Mouse (Mus musculus) kidney, embryonic 14.5 days (tissue): Measurements from ENCODE around the gene Tab1. TPM values are rescaled to one million over a fixed set of nuclear protein-coding genes. Genes with fewer than 3 reads are reported as not detected.

Source experiments
- ATAC-seq: fragments of 200-750 bp; cut with Nextera tagmentation; 2 replicates; pipeline ENCODE4 v1.8.0; 2017; ENCODE audit warnings: moderate number of reproducible peaks, mild to moderate bottlenecking, moderate TSS enrichment, moderate library complexity; ENCODE audit not compliant: low FRiP score, low TSS enrichment
- H3K27ac ChIP-seq: fragments of 300-500 bp; sonication (generic); 2 replicates; pipeline ENCODE4 v1.5.1; 2014; ENCODE audit warnings: low read depth, mild to moderate bottlenecking, low read length, moderate library complexity, mixed read lengths
- H3K27me3 ChIP-seq: fragments of 300-500 bp; sonication (generic); 2 replicates; pipeline ENCODE4 v1.6.1; 2014; ENCODE audit warnings: mild to moderate bottlenecking, low read length; ENCODE audit not compliant: control insufficient read depth, insufficient read depth
- H3K36me3 ChIP-seq: fragments of 300-500 bp; sonication (generic); 2 replicates; pipeline ENCODE4 v1.6.1; 2014; ENCODE audit warnings: low read length, mixed read lengths; ENCODE audit not compliant: control insufficient read depth, insufficient read depth
- H3K4me1 ChIP-seq: fragments of 300-500 bp; sonication (generic); 2 replicates; pipeline ENCODE4 v1.6.1; 2014; ENCODE audit warnings: low read length, mixed read lengths; ENCODE audit not compliant: control insufficient read depth, insufficient read depth
- H3K4me2 ChIP-seq: fragments of 300-500 bp; sonication (generic); replicated peaks from 2 replicates; pipeline ENCODE4 v1.6.1; 2014; ENCODE audit warnings: low read depth, mild to moderate bottlenecking, low read length
- H3K4me3 ChIP-seq: fragments of 300-500 bp; sonication (generic); 2 replicates; pipeline ENCODE4 v1.5.1; 2014; ENCODE audit warnings: mild to moderate bottlenecking, low read length
- H3K9ac ChIP-seq: fragments of 300-500 bp; sonication (generic); 2 replicates; pipeline ENCODE4 v1.6.1; 2014; ENCODE audit warnings: low read depth, mild to moderate bottlenecking, low read length, moderate library complexity
- H3K9me3 ChIP-seq: fragments of 300-500 bp; sonication (generic); 2 replicates; pipeline ENCODE4 v1.6.1; 2016; ENCODE audit warnings: low read length; ENCODE audit not compliant: control insufficient read depth
- WGBS: fragments of 180-500 bp; shearing (Covaris S2); extraction: QIAGEN DNeasy Blood & Tissue Kit; methylation state at CpG from one replicate; pipeline ENCODE4 v1.1.7; 2014; 5-methylcytosine and 5-hydroxymethylcytosine counted together
- polyA plus RNA-seq: library from polyadenylated mRNA; unstranded; fragments of >200 nt; fragmentation: Nextera tagmentation; extraction: Ambion mirVana; gene quantifications from 2 replicates; pipeline ENCODE4 v1.2.1, GENCODE M21; 2014

Gene Tab1
- polyA plus RNA-seq, 1 experiment from 2014 or later, result 35.2 TPM

DNA sequence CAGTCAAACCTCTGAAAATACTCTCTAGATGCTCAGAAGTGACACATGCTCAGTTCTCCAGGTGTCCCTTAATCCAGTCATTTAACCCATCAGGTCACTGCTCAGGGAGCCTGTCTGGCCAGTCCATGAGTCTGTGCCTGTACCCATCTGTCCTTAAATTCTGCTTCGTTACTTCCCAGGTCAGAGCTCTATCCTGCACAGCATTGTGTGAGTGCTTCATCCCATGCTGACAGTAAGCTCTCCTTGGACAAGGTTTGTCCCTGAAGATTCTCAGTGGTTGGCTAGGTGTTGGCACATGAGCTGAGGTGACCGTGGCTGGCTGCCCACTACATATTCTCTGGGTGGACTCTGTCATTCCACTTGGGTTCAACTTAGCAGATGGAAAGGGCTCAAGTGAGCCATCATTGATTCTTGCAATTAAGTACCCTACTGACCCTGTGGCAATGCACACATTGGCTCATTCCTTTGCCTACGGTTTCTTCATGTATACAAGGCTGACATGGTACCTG lies 73.2 kb downstream of the Tab1 start:
- no peak overlapping the region for H3K4me3 ChIP-seq
- no peak for ATAC-seq
- H3K9me3 ChIP-seq, result no peaks in the 10 kb centered on the region
- no peak overlapping the region for H3K9ac ChIP-seq
- no peaks in the 10 kb centered on the region for H3K36me3 ChIP-seq
- H3K4me1 ChIP-seq, result peaks cover 7% of the 10 kb centered on the region; the same call in 1 of the 2 replicates
- H3K27me3 ChIP-seq, result no peaks in the 10 kb centered on the region
- no peak overlapping the region for H3K4me2 ChIP-seq
- 84% methylated on average over 3 of the region's 3 CpGs for WGBS
- H3K27ac ChIP-seq, result no peak overlapping the region

DNA sequence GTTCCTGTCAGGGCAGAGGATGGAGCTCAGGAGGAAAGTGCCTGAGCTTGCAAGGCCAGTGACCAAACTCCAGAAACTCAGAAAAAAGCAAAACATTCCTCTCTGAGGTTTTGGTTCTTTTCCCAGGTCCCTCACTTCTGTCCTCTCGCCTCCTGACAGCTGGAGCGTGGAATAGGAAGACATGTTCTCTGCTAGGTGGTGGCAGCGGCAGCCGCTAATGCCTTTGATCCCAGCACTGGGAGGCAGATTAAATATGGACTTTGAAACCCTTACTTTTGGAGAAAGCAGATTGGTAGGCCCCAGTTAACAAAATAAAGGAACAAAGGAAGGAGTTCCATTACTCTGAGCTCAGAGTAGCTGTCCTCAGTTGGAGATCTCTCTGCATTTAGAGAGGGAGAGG lies 75.5 kb downstream of the Tab1 start:
- Histone ChIP-seq H3K27me3 (no peaks in the 10 kb centered on the region), H3K9me3 (no peaks in the 10 kb centered on the region), H3K4me3 (no peak overlapping the region), H3K27ac (no peak overlapping the region), H3K36me3 (peaks cover 12% of the 10 kb centered on the region), H3K4me2 (no peak overlapping the region), H3K4me1 (peaks cover 7% of the 10 kb centered on the region; the same call in 1 of the 2 replicates), H3K9ac (0 out of 2 replicates have a peak overlapping the region, but pooled peaks have one; percentile 28)
- 13% methylated on average over 4 of the region's 4 CpGs for WGBS
- ATAC-seq, result no peak

Other genes with a start within 250 kb of the Tab1 start
- gene Apobec3, start 241.5 kb upstream of the Tab1 start, polyA plus RNA-seq, result 20.3 and 25.3 TPM in 2 replicates
- gene Cbx7, start 162.0 kb upstream of the Tab1 start, polyA plus RNA-seq, result 1.5 and 2.0 TPM in 2 replicates
- 5.0 and 5.8 TPM in 2 replicates for gene Pdgfb, start 118.2 kb upstream of the Tab1 start, polyA plus RNA-seq
- gene Syngr1, start 41.8 kb upstream of the Tab1 start, polyA plus RNA-seq, result 9.5 and 11.9 TPM in 2 replicates
- gene Rpl3, start 41.3 kb upstream of the Tab1 start, polyA plus RNA-seq, result 1,350 and 1,409 TPM in 2 replicates
- gene Mgat3, start 40.6 kb downstream of the Tab1 start, polyA plus RNA-seq, result 3.6 and 6.1 TPM in 2 replicates
- gene Mief1, start 100.9 kb downstream of the Tab1 start, polyA plus RNA-seq, result 20.4 and 37.0 TPM in 2 replicates
- not detected in 2 replicates for gene AC140267.1, start 102.7 kb downstream of the Tab1 start, polyA plus RNA-seq
- 131 and 145 TPM in 2 replicates for gene Atf4, start 122.1 kb downstream of the Tab1 start, polyA plus RNA-seq
- gene Rps19bp1, start 131.2 kb downstream of the Tab1 start, polyA plus RNA-seq, result 66.3 and 79.1 TPM in 2 replicates
- gene Cacna1i, start 154.1 kb downstream of the Tab1 start, polyA plus RNA-seq, result 0.09 TPM in 1 of 2 replicates, not detected in the other